Mouse (Mus musculus) small intestine, adult 10 weeks (tissue): ENCODE measurements around the gene C1s2. TPM values are rescaled to one million over a fixed set of nuclear protein-coding genes. Genes with fewer than 3 reads are reported as not detected.

ENCODE experiments used
- polyA plus RNA-seq: library from polyadenylated mRNA; stranded (reverse); fragments of 350-450 nt; fragmentation: Illumina TruSeq; extraction: RNeasy Lipid Tissue Mini Kit (QIAGEN cat#74804); gene quantifications from one replicate; pipeline ENCODE4 v1.2.3, GENCODE M21; 2014; ENCODE audit warnings: low replicate concordance

The C1s2 gene
- 0.30 TPM for polyA plus RNA-seq

GRCm38 (mm10) chr6:124635985-124636384 is at the start of gene C1s2:
Gene C1s2, minus strand, starts transcription at chr6:124636085.

GRCm38 (mm10) chr6:124662477-124663423 is 26.9 kb upstream of the C1s2 start, which contains the start of gene Lpcat3:
Gene Lpcat3, plus strand, starts transcription at chr6:124663027.

Other genes with a start within 250 kb of the C1s2 start
- 10.2 TPM for gene Pex5, start 221.0 kb downstream of the C1s2 start, polyA plus RNA-seq
- gene Clstn3, start 171.3 kb downstream of the C1s2 start, polyA plus RNA-seq: not detected
- 0.33 TPM for gene C1rl, start 143.0 kb downstream of the C1s2 start, polyA plus RNA-seq
- gene C1ra, start 123.7 kb downstream of the C1s2 start, polyA plus RNA-seq: 4.6 TPM
- 34.9 TPM for gene C1s1, start 93.7 kb downstream of the C1s2 start, polyA plus RNA-seq
- gene C1rb, start 65.8 kb downstream of the C1s2 start, polyA plus RNA-seq: not detected
- 128 TPM for gene Lpcat3, start 26.9 kb upstream of the C1s2 start, polyA plus RNA-seq
- 8.9 TPM for gene Emg1, start 76.1 kb upstream of the C1s2 start, polyA plus RNA-seq
- gene Phb2, start 76.3 kb upstream of the C1s2 start, polyA plus RNA-seq: 27.4 TPM
- gene Ptpn6, start 102.6 kb upstream of the C1s2 start, polyA plus RNA-seq: 0.89 TPM
- gene Grcc10, start 105.3 kb upstream of the C1s2 start, polyA plus RNA-seq: 1.6 TPM
- gene Gm45234, start 119.9 kb upstream of the C1s2 start, polyA plus RNA-seq: not detected
- gene Atn1, start 120.4 kb upstream of the C1s2 start, polyA plus RNA-seq: 0.41 TPM
- gene Eno2, start 133.6 kb upstream of the C1s2 start, polyA plus RNA-seq: 0.41 TPM
- not detected for gene Lrrc23, start 143.6 kb upstream of the C1s2 start, polyA plus RNA-seq
- not detected for gene Spsb2, start 172.6 kb upstream of the C1s2 start, polyA plus RNA-seq
- gene Tpi1, start 178.2 kb upstream of the C1s2 start, polyA plus RNA-seq: 27.8 TPM
- gene Usp5, start 193.4 kb upstream of the C1s2 start, polyA plus RNA-seq: 12.5 TPM
- gene Cdca3, start 193.5 kb upstream of the C1s2 start, polyA plus RNA-seq: 6.3 TPM
- not detected for gene Gnb3, start 204.2 kb upstream of the C1s2 start, polyA plus RNA-seq
- not detected for gene P3h3, start 221.7 kb upstream of the C1s2 start, polyA plus RNA-seq
- gene Gpr162, start 227.9 kb upstream of the C1s2 start, polyA plus RNA-seq: not detected